Mouse (Mus musculus): ENCODE results near the gene Ptprt. TPM values are rescaled to one million over a fixed set of nuclear protein-coding genes. Genes with fewer than 3 reads are reported as not detected.

Gene Ptprt
- total and polyA plus RNA-seq, 3 experiments: 0.76 TPM; not detected in 2

DNA sequence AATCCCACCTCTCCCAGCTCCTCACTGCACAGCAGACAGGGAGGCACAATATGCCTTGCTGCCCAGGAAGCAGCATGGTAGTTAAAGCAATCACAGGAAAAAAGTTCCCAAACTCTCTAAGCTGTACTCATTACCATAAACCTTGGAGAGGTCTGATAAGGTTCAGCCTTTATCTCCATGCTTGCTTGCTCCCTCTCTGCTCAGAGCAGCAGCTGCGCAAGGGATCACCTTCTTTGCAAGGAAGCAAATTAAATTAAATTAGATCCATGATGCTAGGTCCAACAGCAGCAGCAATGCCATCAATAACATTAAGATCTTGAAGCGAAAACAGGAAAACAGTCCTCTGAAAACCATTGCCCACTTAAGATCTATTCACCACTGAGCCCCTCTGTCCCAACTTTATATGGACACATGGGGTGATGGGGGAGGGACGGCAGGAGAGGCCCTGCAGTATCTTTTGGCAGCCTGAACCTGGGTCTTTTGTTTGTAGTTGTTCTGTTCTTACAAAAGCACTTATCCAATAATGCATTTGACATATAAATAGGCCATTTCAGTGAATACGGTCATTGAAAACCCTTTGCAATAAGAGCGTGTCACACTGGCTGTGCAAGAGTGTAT lies 328.8 kb downstream of the Ptprt start:
- no peak for DNase-seq (ENCODE audit: extremely low read depth)
- Histone ChIP-seq H3K9me3 (replicated peaks; ENCODE audit: low read length) (peaks cover 55% of the 10 kb centered on the region), H3K27ac (ENCODE audit: insufficient read depth, low read depth) (no peak overlapping the region), H3K36me3 (replicated peaks in 1 of 2; ENCODE audit: control insufficient read depth in 1 of 2, insufficient read depth in 1 of 2, low read length in 1 of 2) (no peaks in the 10 kb centered on the region), H3K9ac (ENCODE audit: insufficient read depth, low read depth) (no peak overlapping the region), H3K27me3 (replicated peaks) (no peaks in the 10 kb centered on the region), H3K4me2 (ENCODE audit: insufficient read depth, low read depth, poor library complexity, severe bottlenecking) (no peak overlapping the region), H3K4me3 (replicated peaks in 1 of 3; ENCODE audit: low read depth in 2 of 3, low read length in 2 of 3, poor library complexity in 1 of 3) (no peak overlapping the region), H3K4me1 (ENCODE audit: control insufficient read depth in 1 of 2, insufficient read depth in 2 of 2) (no peaks in the 10 kb centered on the region), H3K79me2 (replicated peaks; ENCODE audit: control insufficient read depth, extremely low read depth, insufficient read depth, poor library complexity, severe bottlenecking) (no peaks in the 10 kb centered on the region)
- dilution Hi-C loops (cut with MboI; ENCODE audit: extremely low pct_ligation_motif_present, extremely low pct_unique_long_range_greater_than_20kb, low sequenced_read_pairs) (no loop called here), in situ Hi-C loops (cut with MboI; ENCODE audit: low pct_ligation_motif_present, low pct_unique_long_range_greater_than_20kb, low sequenced_read_pairs) (no loop called here)
- no peak for TF ChIP-seq IRF4 (IDR thresholded peaks at IDR 0.05; ENCODE audit: low read depth, low read length)
- TF ChIP-seq NELFE (IDR thresholded peaks at IDR 0.05; ENCODE audit: low read depth, low read length): no peak
- TF ChIP-seq EP300 (IDR thresholded peaks at IDR 0.05; ENCODE audit: low read length): no peak
- no peak for TF ChIP-seq E2F4 (IDR thresholded peaks at IDR 0.05; ENCODE audit: insufficient replicate concordance, low read depth, low read length)
- TF ChIP-seq ETS1 (conservative IDR thresholded peaks at IDR 0.05; ENCODE audit: low read depth, low read length): no peak
- no peak for TF ChIP-seq CHD2 (IDR thresholded peaks at IDR 0.05; ENCODE audit: low read length)
- TF ChIP-seq MEF2A (IDR thresholded peaks at IDR 0.05; ENCODE audit: borderline replicate concordance, low read depth, low read length): no peak
- no peak for TF ChIP-seq MAFK (IDR thresholded peaks at IDR 0.05; ENCODE audit: insufficient replicate concordance, low read length)
- TF ChIP-seq BHLHE40 (IDR thresholded peaks at IDR 0.05; ENCODE audit: low read depth, low read length): no peak
- no peak for TF ChIP-seq CHD1 (IDR thresholded peaks at IDR 0.05; ENCODE audit: low read depth, low read length)
- no peak for TF ChIP-seq MYC (IDR thresholded peaks at IDR 0.05; ENCODE audit: low read depth, low read length)
- TF ChIP-seq TCF12 (IDR thresholded peaks at IDR 0.05; ENCODE audit: low read depth, low read length): no peak

DNA sequence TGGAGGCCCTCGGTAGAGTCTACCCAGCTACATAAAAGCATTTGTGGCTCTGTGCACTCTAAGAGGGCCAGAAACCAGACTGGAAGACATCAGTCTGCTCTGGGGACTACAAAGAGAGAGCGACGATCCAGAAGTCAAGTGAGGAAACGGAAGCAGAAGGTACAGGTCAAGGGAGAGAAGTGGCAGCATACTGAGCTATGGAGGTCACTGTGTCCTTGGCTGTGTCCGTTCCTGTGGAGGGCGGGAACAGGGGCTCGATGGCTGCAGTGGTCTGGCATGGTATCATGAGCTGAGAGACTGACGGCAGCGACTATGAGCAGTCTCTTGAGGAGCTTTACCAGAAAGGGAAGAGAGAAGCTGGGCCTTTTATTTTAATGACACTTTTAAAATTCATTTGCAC lies 331.5 kb downstream of the Ptprt start:
- H3K27ac ChIP-seq (ENCODE audit: insufficient read depth, low read depth): no peak overlapping the region
- peaks cover 63% of the 10 kb centered on the region for H3K9me3 ChIP-seq (replicated peaks; ENCODE audit: low read length)
- H3K79me2 ChIP-seq (replicated peaks; ENCODE audit: control insufficient read depth, extremely low read depth, insufficient read depth, poor library complexity, severe bottlenecking): no peaks in the 10 kb centered on the region
- no peak for DNase-seq (ENCODE audit: extremely low read depth)
- no peaks in the 10 kb centered on the region for H3K36me3 ChIP-seq (replicated peaks in 1 of 2; ENCODE audit: control insufficient read depth in 1 of 2, insufficient read depth in 1 of 2, low read length in 1 of 2)
- TF ChIP-seq SMC3 (IDR thresholded peaks at IDR 0.05; ENCODE audit: low read depth, low read length) (no peak), IRF4 (IDR thresholded peaks at IDR 0.05; ENCODE audit: low read depth, low read length) (no peak)
- H3K4me2 ChIP-seq (ENCODE audit: insufficient read depth, low read depth, poor library complexity, severe bottlenecking): no peak overlapping the region
- dilution Hi-C loops (cut with MboI; ENCODE audit: extremely low pct_ligation_motif_present, extremely low pct_unique_long_range_greater_than_20kb, low sequenced_read_pairs): no loop called here
- H3K4me1 ChIP-seq (ENCODE audit: control insufficient read depth in 1 of 2, insufficient read depth in 2 of 2): no peaks in the 10 kb centered on the region
- H3K9ac ChIP-seq (ENCODE audit: insufficient read depth, low read depth): no peak overlapping the region
- H3K4me3 ChIP-seq (replicated peaks in 1 of 3; ENCODE audit: low read depth in 2 of 3, low read length in 2 of 3, poor library complexity in 1 of 3): no peak overlapping the region
- in situ Hi-C loops (cut with MboI; ENCODE audit: low pct_ligation_motif_present, low pct_unique_long_range_greater_than_20kb, low sequenced_read_pairs): no loop called here
- H3K27me3 ChIP-seq (replicated peaks): no peaks in the 10 kb centered on the region

DNA sequence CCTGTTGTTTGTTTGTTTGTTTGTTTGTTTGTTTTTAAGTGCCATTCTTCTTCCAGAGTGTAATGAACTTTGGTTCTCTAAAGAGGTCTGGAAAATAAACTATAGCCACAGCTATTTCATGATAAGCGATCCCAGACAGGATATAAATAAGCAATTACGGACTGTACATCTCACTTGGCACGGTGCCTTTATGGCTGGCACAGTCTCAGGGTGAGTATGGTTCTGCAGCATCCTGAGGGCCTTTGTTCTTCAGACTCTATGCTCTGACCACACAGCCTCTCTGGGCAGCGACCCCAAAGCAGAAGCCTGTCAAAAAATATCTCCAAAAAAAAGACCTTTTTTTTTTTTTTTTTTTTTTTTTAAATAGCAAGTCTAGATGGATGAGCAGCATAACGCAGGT lies 338.5 kb downstream of the Ptprt start:
- no peak for TF ChIP-seq NRF1 (IDR thresholded peaks at IDR 0.05; ENCODE audit: low read depth, low read length)
- no peak for TF ChIP-seq MYC (IDR thresholded peaks at IDR 0.05; ENCODE audit: low read depth, low read length)
- TF ChIP-seq TBP (conservative IDR thresholded peaks at IDR 0.05; ENCODE audit: low read depth, low read length): no peak
- no peak for TF ChIP-seq JUN (IDR thresholded peaks at IDR 0.05; ENCODE audit: insufficient read depth, low read depth, low read length)
- TF ChIP-seq JUND (conservative IDR thresholded peaks at IDR 0.05; ENCODE audit: low read depth, low read length): no peak
- TF ChIP-seq GABPA (IDR thresholded peaks at IDR 0.05; ENCODE audit: insufficient replicate concordance, low read depth, low read length): no peak
- TF ChIP-seq UBTF (IDR thresholded peaks at IDR 0.05; ENCODE audit: low read depth, low read length): no peak
- no peak for TF ChIP-seq IRF4 (IDR thresholded peaks at IDR 0.05; ENCODE audit: low read depth, low read length)
- no peak for TF ChIP-seq POLR2A (IDR thresholded peaks at IDR 0.05; ENCODE audit: low read depth, low read length)
- no peak for TF ChIP-seq EP300 (IDR thresholded peaks at IDR 0.05; ENCODE audit: low read length)
- TF ChIP-seq E2F4 (IDR thresholded peaks at IDR 0.05; ENCODE audit: insufficient replicate concordance, low read depth, low read length): no peak
- H3K27ac ChIP-seq (ENCODE audit: insufficient read depth, low read depth): no peak overlapping the region
- in situ Hi-C loops (cut with MboI; ENCODE audit: low pct_ligation_motif_present, low pct_unique_long_range_greater_than_20kb, low sequenced_read_pairs): no loop called here

More for the DNA sequence above, 338.5 kb downstream of the Ptprt start:
- dilution Hi-C loops (cut with MboI; ENCODE audit: extremely low pct_ligation_motif_present, extremely low pct_unique_long_range_greater_than_20kb, low sequenced_read_pairs): no loop called here
- Histone ChIP-seq H3K4me1 (ENCODE audit: control insufficient read depth in 1 of 2, insufficient read depth in 2 of 2) (no peaks in the 10 kb centered on the region), H3K4me3 (replicated peaks in 1 of 3; ENCODE audit: low read depth in 2 of 3, low read length in 2 of 3, poor library complexity in 1 of 3) (no peak overlapping the region), H3K4me2 (ENCODE audit: insufficient read depth, low read depth, poor library complexity, severe bottlenecking) (no peak overlapping the region), H3K79me2 (replicated peaks; ENCODE audit: control insufficient read depth, extremely low read depth, insufficient read depth, poor library complexity, severe bottlenecking) (no peaks in the 10 kb centered on the region), H3K9me3 (replicated peaks; ENCODE audit: low read length) (peaks cover 76% of the 10 kb centered on the region), H3K9ac (ENCODE audit: insufficient read depth, low read depth) (no peak overlapping the region), H3K36me3 (replicated peaks in 1 of 2; ENCODE audit: control insufficient read depth in 1 of 2, insufficient read depth in 1 of 2, low read length in 1 of 2) (no peaks in the 10 kb centered on the region), H3K27me3 (replicated peaks) (no peaks in the 10 kb centered on the region)
- no peak for DNase-seq (ENCODE audit: extremely low read depth)

Measured in CH12.LX (cell line).